Mouse (Mus musculus): ENCODE measurements around the gene Ppp6r3. TPM values are rescaled to one million over a fixed set of nuclear protein-coding genes. Genes with fewer than 3 reads are reported as not detected.

Gene Ppp6r3
- polyA plus RNA-seq, 1 experiment from 2014 or later: 53.9 TPM

GRCm38 (mm10) chr19:3562752-3563151 lies 12.8 kb downstream of the Ppp6r3 start:
- ATAC-seq (replicated peaks; ENCODE audit: low FRiP score): no peak
- H3K27me3 ChIP-seq (replicated peaks; ENCODE audit: control insufficient read depth, insufficient read depth, low read length): no peaks in the 10 kb centered on the region
- no peak overlapping the region for H3K4me2 ChIP-seq
- H3K27ac ChIP-seq (ENCODE audit: low read depth, low read length): no peak overlapping the region
- H3K9me3 ChIP-seq (ENCODE audit: control insufficient read depth, low read length): no peaks in the 10 kb centered on the region
- WGBS: 87% methylated on average over 6 of the region's 6 CpGs
- no peak for DNase-seq (ENCODE audit: low spot score)
- H3K4me1 ChIP-seq (replicated peaks; ENCODE audit: control insufficient read depth, insufficient read depth, low read length): no peaks in the 10 kb centered on the region
- no peak overlapping the region for H3K9ac ChIP-seq (ENCODE audit: low read depth, low read length)
- H3K36me3 ChIP-seq (ENCODE audit: control insufficient read depth, insufficient read depth, low read length): no peaks in the 10 kb centered on the region
- H3K4me3 ChIP-seq (ENCODE audit: low read depth, low read length): no peak overlapping the region

GRCm38 (mm10) chr19:3562298-3562697 lies 13.3 kb downstream of the Ppp6r3 start:
- no peak overlapping the region for H3K4me2 ChIP-seq
- H3K9me3 ChIP-seq (ENCODE audit: control insufficient read depth, low read length): no peaks in the 10 kb centered on the region
- DNase-seq (ENCODE audit: low spot score): no peak
- no peaks in the 10 kb centered on the region for H3K4me1 ChIP-seq (replicated peaks; ENCODE audit: control insufficient read depth, insufficient read depth, low read length)
- ATAC-seq (replicated peaks; ENCODE audit: low FRiP score): no peak
- H3K4me3 ChIP-seq (ENCODE audit: low read depth, low read length): no peak overlapping the region
- no peak overlapping the region for H3K9ac ChIP-seq (ENCODE audit: low read depth, low read length)
- H3K27ac ChIP-seq (ENCODE audit: low read depth, low read length): no peak overlapping the region
- no peaks in the 10 kb centered on the region for H3K36me3 ChIP-seq (ENCODE audit: control insufficient read depth, insufficient read depth, low read length)
- no peaks in the 10 kb centered on the region for H3K27me3 ChIP-seq (replicated peaks; ENCODE audit: control insufficient read depth, insufficient read depth, low read length)
- WGBS: 86% methylated on average over 2 of the region's 2 CpGs

GRCm38 (mm10) chr19:3556169-3556827 lies 19.3 kb downstream of the Ppp6r3 start:
- DNase-seq (ENCODE audit: low spot score): no peak

GRCm38 (mm10) chr19:3554785-3555184 lies 20.8 kb downstream of the Ppp6r3 start:
- 74% methylated on average over 8 of the region's 8 CpGs for WGBS
- H3K9ac ChIP-seq (ENCODE audit: low read depth, low read length): no peak overlapping the region

More at GRCm38 (mm10) chr19:3556169-3556827, 19.3 kb downstream of the Ppp6r3 start:
- Histone ChIP-seq H3K27me3 (replicated peaks; ENCODE audit: control insufficient read depth, insufficient read depth, low read length) (no peaks in the 10 kb centered on the region), H3K4me2 (no peak overlapping the region), H3K4me1 (replicated peaks; ENCODE audit: control insufficient read depth, insufficient read depth, low read length) (peaks cover 6% of the 10 kb centered on the region; the same call in 1 of the 2 replicates), H3K4me3 (ENCODE audit: low read depth, low read length) (no peak overlapping the region), H3K9me3 (ENCODE audit: control insufficient read depth, low read length) (no peaks in the 10 kb centered on the region), H3K9ac (ENCODE audit: low read depth, low read length) (no peak overlapping the region), H3K27ac (ENCODE audit: low read depth, low read length) (no peak overlapping the region), H3K36me3 (ENCODE audit: control insufficient read depth, insufficient read depth, low read length) (no peaks in the 10 kb centered on the region)
- no peak for ATAC-seq (replicated peaks; ENCODE audit: low FRiP score)
- 78% methylated on average over 2 of the region's 2 CpGs for WGBS

GRCm38 (mm10) chr19:3551573-3552159 lies 23.9 kb downstream of the Ppp6r3 start:
- H3K9ac ChIP-seq (ENCODE audit: low read depth, low read length): no peak overlapping the region

More at GRCm38 (mm10) chr19:3554785-3555184, 20.8 kb downstream of the Ppp6r3 start:
- Histone ChIP-seq H3K27ac (ENCODE audit: low read depth, low read length) (no peak overlapping the region), H3K36me3 (ENCODE audit: control insufficient read depth, insufficient read depth, low read length) (no peaks in the 10 kb centered on the region), H3K4me1 (replicated peaks; ENCODE audit: control insufficient read depth, insufficient read depth, low read length) (peaks cover 6% of the 10 kb centered on the region; the same call in 1 of the 2 replicates), H3K4me2 (no peak overlapping the region), H3K9me3 (ENCODE audit: control insufficient read depth, low read length) (no peaks in the 10 kb centered on the region), H3K27me3 (replicated peaks; ENCODE audit: control insufficient read depth, insufficient read depth, low read length) (no peaks in the 10 kb centered on the region), H3K4me3 (ENCODE audit: low read depth, low read length) (no peak overlapping the region)
- ATAC-seq (replicated peaks; ENCODE audit: low FRiP score) (no peak), DNase-seq (ENCODE audit: low spot score) (no peak)

GRCm38 (mm10) chr19:3550101-3550500 lies 25.4 kb downstream of the Ppp6r3 start:
- H3K27ac ChIP-seq (ENCODE audit: low read depth, low read length): no peak overlapping the region
- peaks cover 8% of the 10 kb centered on the region; the same call in 1 of the 2 replicates for H3K4me1 ChIP-seq (replicated peaks; ENCODE audit: control insufficient read depth, insufficient read depth, low read length)
- no peak overlapping the region for H3K9ac ChIP-seq (ENCODE audit: low read depth, low read length)
- no peak for ATAC-seq (replicated peaks; ENCODE audit: low FRiP score)
- no peak for DNase-seq (ENCODE audit: low spot score)
- H3K36me3 ChIP-seq (ENCODE audit: control insufficient read depth, insufficient read depth, low read length): 0 out of 2 replicates have a peak, but pooled peaks cover 5% of the 10 kb centered on the region
- WGBS: 94% methylated on average over 1 of the region's 1 CpGs
- no peak overlapping the region for H3K4me2 ChIP-seq
- H3K4me3 ChIP-seq (ENCODE audit: low read depth, low read length): no peak overlapping the region
- no peaks in the 10 kb centered on the region for H3K9me3 ChIP-seq (ENCODE audit: control insufficient read depth, low read length)
- no peaks in the 10 kb centered on the region for H3K27me3 ChIP-seq (replicated peaks; ENCODE audit: control insufficient read depth, insufficient read depth, low read length)

More at GRCm38 (mm10) chr19:3551573-3552159, 23.9 kb downstream of the Ppp6r3 start:
- DNase-seq (ENCODE audit: low spot score) (no peak), ATAC-seq (replicated peaks; ENCODE audit: low FRiP score) (no peak)
- H3K36me3 ChIP-seq (ENCODE audit: control insufficient read depth, insufficient read depth, low read length): 0 out of 2 replicates have a peak, but pooled peaks cover 5% of the 10 kb centered on the region
- H3K27ac ChIP-seq (ENCODE audit: low read depth, low read length): no peak overlapping the region
- no peaks in the 10 kb centered on the region for H3K27me3 ChIP-seq (replicated peaks; ENCODE audit: control insufficient read depth, insufficient read depth, low read length)
- no peaks in the 10 kb centered on the region for H3K9me3 ChIP-seq (ENCODE audit: control insufficient read depth, low read length)
- H3K4me3 ChIP-seq (ENCODE audit: low read depth, low read length): no peak overlapping the region
- no peak overlapping the region for H3K4me2 ChIP-seq
- H3K4me1 ChIP-seq (replicated peaks; ENCODE audit: control insufficient read depth, insufficient read depth, low read length): peaks cover 6% of the 10 kb centered on the region; the same call in 1 of the 2 replicates
- 70% methylated on average over 4 of the region's 4 CpGs for WGBS

GRCm38 (mm10) chr19:3549263-3549662 lies 26.3 kb downstream of the Ppp6r3 start:
- 75% methylated on average over 1 of the region's 1 CpGs for WGBS
- H3K36me3 ChIP-seq (ENCODE audit: control insufficient read depth, insufficient read depth, low read length): 0 out of 2 replicates have a peak, but pooled peaks cover 5% of the 10 kb centered on the region
- H3K27me3 ChIP-seq (replicated peaks; ENCODE audit: control insufficient read depth, insufficient read depth, low read length): no peaks in the 10 kb centered on the region
- DNase-seq (ENCODE audit: low spot score) (no peak), ATAC-seq (replicated peaks; ENCODE audit: low FRiP score) (no peak)
- H3K27ac ChIP-seq (ENCODE audit: low read depth, low read length): no peak overlapping the region
- no peaks in the 10 kb centered on the region for H3K9me3 ChIP-seq (ENCODE audit: control insufficient read depth, low read length)
- H3K4me2 ChIP-seq: no peak overlapping the region
- H3K4me3 ChIP-seq (ENCODE audit: low read depth, low read length): no peak overlapping the region
- H3K9ac ChIP-seq (ENCODE audit: low read depth, low read length): no peak overlapping the region
- H3K4me1 ChIP-seq (replicated peaks; ENCODE audit: control insufficient read depth, insufficient read depth, low read length): peaks cover 8% of the 10 kb centered on the region; the same call in 1 of the 2 replicates

GRCm38 (mm10) chr19:3548311-3548710 lies 27.2 kb downstream of the Ppp6r3 start:
- DNase-seq (ENCODE audit: low spot score) (no peak), ATAC-seq (replicated peaks; ENCODE audit: low FRiP score) (no peak)
- 84% methylated on average over 1 of the region's 1 CpGs for WGBS
- peaks cover 8% of the 10 kb centered on the region; the same call in 1 of the 2 replicates for H3K4me1 ChIP-seq (replicated peaks; ENCODE audit: control insufficient read depth, insufficient read depth, low read length)
- H3K9ac ChIP-seq (ENCODE audit: low read depth, low read length): no peak overlapping the region
- H3K27ac ChIP-seq (ENCODE audit: low read depth, low read length): no peak overlapping the region
- no peaks in the 10 kb centered on the region for H3K27me3 ChIP-seq (replicated peaks; ENCODE audit: control insufficient read depth, insufficient read depth, low read length)
- H3K36me3 ChIP-seq (ENCODE audit: control insufficient read depth, insufficient read depth, low read length): 0 out of 2 replicates have a peak, but pooled peaks cover 5% of the 10 kb centered on the region
- H3K9me3 ChIP-seq (ENCODE audit: control insufficient read depth, low read length): no peaks in the 10 kb centered on the region
- H3K4me2 ChIP-seq: no peak overlapping the region
- no peak overlapping the region for H3K4me3 ChIP-seq (ENCODE audit: low read depth, low read length)

All from liver, embryonic 11.5 days (tissue).